14 mouse cellular contexts compared by ENCODE assay signal in genomic region chr5:83518661-83519060, GRCm38 (mm10).
DNase-seq lines count a peak whose midpoint lies in the region; ATAC-seq and TF ChIP-seq lines count a peak whose summit lies in the region.
"Had no signal": no experiment of that assay in that cellular context is flagged by ENCODE, and none has a peak within 500 bp of the region (broad histone marks: within the 10 kb centered on the region; RNA-seq: fewer than 3 reads in every experiment).

No protein-coding gene starts in this region.

- no peak overlapping the region for H3K4me2 ChIP-seq in forebrain, postnatal 0 days (ENCODE audit: low read depth)
- H3K4me2 ChIP-seq in forebrain, embryonic 16.5 days (ENCODE audit: low read length), result no peak overlapping the region
- H3K4me2 ChIP-seq in lung, embryonic 14.5 days, result no peak overlapping the region

- no peak overlapping the region for H3K4me3 ChIP-seq in forebrain, postnatal 0 days (ENCODE audit: low read depth, low read length)
- H3K4me3 ChIP-seq in forebrain, embryonic 16.5 days (replicated peaks; ENCODE audit: low read length), result no peak overlapping the region
- H3K4me3 ChIP-seq in lung, embryonic 14.5 days (ENCODE audit: low read depth, low read length), result no peak overlapping the region
- H3K4me3 ChIP-seq: gastrocnemius, adult 2 months had no signal

- DNase-seq in forebrain, postnatal 0 days, result peak; percentile 49
- DNase-seq in lung, embryonic 14.5 days, result peak; percentile 68
- DNase-seq in lung, postnatal 36 days, result no peak
- DNase-seq in adipocyte (ENCODE audit: low spot score), result peak; percentile 12
- peak; percentile 16 for DNase-seq in retina, postnatal 7 days (ENCODE audit: low read depth, low spot score)
- no peak for DNase-seq in right cerebral cortex, postnatal 36 days (ENCODE audit: low spot score in 2 of 2)
- DNase-seq in layer of hippocampus, adult 11-12 months (ENCODE audit: low spot score), result no peak
- DNase-seq: gastrocnemius, adult 2 months; layer of hippocampus, postnatal 36 days; liver, postnatal 0 days; right cerebral cortex, postnatal 14 days; thymus, adult 2 months had no signal

- no peak overlapping the region for H3K27ac ChIP-seq in forebrain, postnatal 0 days (ENCODE audit: low read depth, low read length)
- no peak overlapping the region for H3K27ac ChIP-seq in forebrain, embryonic 16.5 days (ENCODE audit: low read length)
- no peak overlapping the region for H3K27ac ChIP-seq in lung, embryonic 14.5 days (ENCODE audit: low read depth)
- H3K27ac ChIP-seq: gastrocnemius, adult 2 months had no signal

- H3K9ac ChIP-seq in forebrain, postnatal 0 days, result no peak overlapping the region
- no peak overlapping the region for H3K9ac ChIP-seq in forebrain, embryonic 16.5 days (replicated peaks; ENCODE audit: low read depth, low read length)
- H3K9ac ChIP-seq in lung, embryonic 14.5 days, result no peak overlapping the region
- H3K9ac ChIP-seq: liver, postnatal 0 days had no signal

- peak; percentile 78 for TF ChIP-seq CTCF in forebrain, postnatal 0 days (IDR thresholded peaks at IDR 0.05; ENCODE audit: low read depth)
- peak; percentile 55 for TF ChIP-seq CTCF in lung, embryonic 14.5 days (IDR thresholded peaks at IDR 0.05; ENCODE audit: low read depth)

- no peaks in the 10 kb centered on the region for H3K36me3 ChIP-seq in forebrain, postnatal 0 days (ENCODE audit: insufficient read depth)
- H3K36me3 ChIP-seq in forebrain, embryonic 16.5 days (ENCODE audit: control insufficient read depth, insufficient read depth), result no peaks in the 10 kb centered on the region
- H3K36me3 ChIP-seq in lung, embryonic 14.5 days (ENCODE audit: insufficient read depth), result no peaks in the 10 kb centered on the region

- H3K27me3 ChIP-seq in forebrain, postnatal 0 days (ENCODE audit: insufficient read depth, low read length), result no peaks in the 10 kb centered on the region
- H3K27me3 ChIP-seq in forebrain, embryonic 16.5 days (replicated peaks; ENCODE audit: control insufficient read depth, insufficient read depth, low read length), result no peaks in the 10 kb centered on the region
- no peaks in the 10 kb centered on the region for H3K27me3 ChIP-seq in lung, embryonic 14.5 days (ENCODE audit: insufficient read depth, low read length)

- no peaks in the 10 kb centered on the region for H3K4me1 ChIP-seq in forebrain, postnatal 0 days (ENCODE audit: insufficient read depth)
- no peaks in the 10 kb centered on the region for H3K4me1 ChIP-seq in forebrain, embryonic 16.5 days (replicated peaks; ENCODE audit: control insufficient read depth, insufficient read depth, low read length)
- H3K4me1 ChIP-seq in lung, embryonic 14.5 days (ENCODE audit: insufficient read depth), result no peaks in the 10 kb centered on the region

- no peak; the same call in 1 of the 2 replicates for ATAC-seq in forebrain, postnatal 0 days
- ATAC-seq in forebrain, embryonic 16.5 days, result no peak
- no peak for ATAC-seq in lung, embryonic 14.5 days (ENCODE audit: insufficient read depth)
- ATAC-seq: CD4-positive, CD25-positive, alpha-beta regulatory T cell, adult 4 months; liver, postnatal 0 days had no signal

- WGBS in forebrain, postnatal 0 days, result 72% methylated on average over 1 of the region's 1 CpGs
- 63% methylated on average over 1 of the region's 1 CpGs for WGBS in forebrain, embryonic 16.5 days
- WGBS in lung, embryonic 14.5 days, result 70% methylated on average over 1 of the region's 1 CpGs

- H3K9me3 ChIP-seq in forebrain, postnatal 0 days (ENCODE audit: low read length), result no peaks in the 10 kb centered on the region
- H3K9me3 ChIP-seq in forebrain, embryonic 16.5 days (ENCODE audit: control insufficient read depth, low read length), result no peaks in the 10 kb centered on the region
- no peaks in the 10 kb centered on the region for H3K9me3 ChIP-seq in lung, embryonic 14.5 days (ENCODE audit: low read depth, low read length)

Comparison
In these comparisons a context has a peak if more than half of its experiments do, and no peak if none do; other contexts are left out.
1. DNase-seq: peak in forebrain, postnatal 0 days (single experiment), lung, embryonic 14.5 days (single experiment), adipocyte (single experiment) and retina, postnatal 7 days (single experiment); none in lung, postnatal 36 days (single experiment), right cerebral cortex, postnatal 36 days (0 of 2) and layer of hippocampus, adult 11-12 months (single experiment).